33 mouse cellular contexts compared by ENCODE assay signal in genomic region chr1:69461191-69461590, GRCm38 (mm10).
DNase-seq lines count a peak whose midpoint lies in the region; ATAC-seq and TF ChIP-seq lines count a peak whose summit lies in the region.
"Had no signal": no experiment of that assay in that cellular context is flagged by ENCODE, and none has a peak within 500 bp of the region (broad histone marks: within the 10 kb centered on the region; RNA-seq: fewer than 3 reads in every experiment).

No protein-coding gene starts in this region.

- no peaks in the 10 kb centered on the region for H3K79me2 ChIP-seq in C2C12 (ENCODE audit: control insufficient read depth, insufficient read depth)
- H3K79me2 ChIP-seq in myocyte (ENCODE audit: control insufficient read depth, insufficient read depth): no peaks in the 10 kb centered on the region

- peak; percentile 76 for DNase-seq in Patski (ENCODE audit: low read depth, low spot score)
- no peak for DNase-seq in left cerebral cortex, postnatal 25 days (ENCODE audit: low spot score in 2 of 2)
- no peak for DNase-seq in ovary, adult 18-20 months (ENCODE audit: low spot score)
- DNase-seq: adrenal gland, postnatal 14 days; cerebellum, adult 18-20 months; cerebellum, postnatal 10 days; gastrocnemius, adult 2 months; gastrocnemius, postnatal 36 days; heart, adult 2 months; heart, postnatal 14 days; kidney, adult 8-10 months; kidney, postnatal 10 days; layer of hippocampus, postnatal 36 days; right cerebral cortex, postnatal 4 days; thymus, adult 2 months; thymus, postnatal 36 days had no signal

- no peaks in the 10 kb centered on the region for H3K36me3 ChIP-seq in C2C12 (ENCODE audit: control insufficient read depth, insufficient read depth)
- H3K36me3 ChIP-seq in myocyte (ENCODE audit: control insufficient read depth, insufficient read depth): no peaks in the 10 kb centered on the region
- no peaks in the 10 kb centered on the region for H3K36me3 ChIP-seq in forebrain, embryonic 13.5 days (ENCODE audit: poor library complexity, severe bottlenecking)
- H3K36me3 ChIP-seq: embryonic facial prominence, embryonic 15.5 days; forebrain, embryonic 15.5 days; heart, embryonic 13.5 days; hindbrain, embryonic 10.5 days; limb, embryonic 12.5 days; lung, embryonic 15.5 days; midbrain, embryonic 10.5 days; midbrain, embryonic 15.5 days had no signal

- peak; percentile 63 for ATAC-seq in CD4-positive, CD25-positive, alpha-beta regulatory T cell, adult 4 months
- ATAC-seq in Patski: peak; percentile 98
- no peak for ATAC-seq in forebrain, embryonic 13.5 days
- ATAC-seq: activated CD4-positive, CD25-positive, alpha-beta regulatory T cell, adult 4 months; forebrain, embryonic 15.5 days; hindbrain, embryonic 16.5 days; intestine, embryonic 16.5 days; midbrain, embryonic 15.5 days had no signal

- H3ac ChIP-seq in C2C12 (ENCODE audit: control insufficient read depth, insufficient read length, low read depth) (no peak overlapping the region), myocyte (ENCODE audit: control insufficient read depth, insufficient read length) (no peak overlapping the region)

- no peak overlapping the region for H3K4me3 ChIP-seq in C2C12 (ENCODE audit: insufficient read depth, poor library complexity, severe bottlenecking)
- no peak overlapping the region for H3K4me3 ChIP-seq in myocyte
- H3K4me3 ChIP-seq in forebrain, embryonic 13.5 days: no peak overlapping the region
- H3K4me3 ChIP-seq: embryonic facial prominence, embryonic 15.5 days; forebrain, embryonic 15.5 days; gastrocnemius, adult 2 months; heart, adult 2 months; heart, embryonic 13.5 days; hindbrain, embryonic 10.5 days; limb, embryonic 12.5 days; lung, embryonic 15.5 days; midbrain, embryonic 10.5 days; midbrain, embryonic 15.5 days had no signal

- peak overlapping the region; percentile 0 for H3K4me2 ChIP-seq in myocyte (ENCODE audit: low read depth)
- H3K4me2 ChIP-seq in forebrain, embryonic 13.5 days: no peak overlapping the region
- H3K4me2 ChIP-seq: embryonic facial prominence, embryonic 15.5 days; forebrain, embryonic 15.5 days; heart, embryonic 13.5 days; limb, embryonic 12.5 days; liver, embryonic 11.5 days; lung, embryonic 15.5 days; midbrain, embryonic 15.5 days had no signal

- no peak overlapping the region for H3K9ac ChIP-seq in forebrain, embryonic 13.5 days
- H3K9ac ChIP-seq: embryonic facial prominence, embryonic 15.5 days; forebrain, embryonic 15.5 days; heart, embryonic 13.5 days; limb, embryonic 12.5 days; lung, embryonic 15.5 days; midbrain, embryonic 15.5 days had no signal

- POLR2A ChIA-PET in Patski (lab: Charles Lee): no interaction called here

- CTCF ChIA-PET in Patski (lab: Charles Lee): no interaction called here

- H3K79me3 ChIP-seq in C2C12 (ENCODE audit: low read depth): no peaks in the 10 kb centered on the region

- intact Hi-C loops in left cerebral cortex, postnatal 25 days (cut with DNase I): no loop called here

- H3K9me3 ChIP-seq in forebrain, embryonic 13.5 days (replicated peaks): no peaks in the 10 kb centered on the region
- H3K9me3 ChIP-seq: embryonic facial prominence, embryonic 15.5 days; forebrain, embryonic 15.5 days; heart, embryonic 13.5 days; hindbrain, embryonic 10.5 days; limb, embryonic 12.5 days; lung, embryonic 15.5 days; midbrain, embryonic 10.5 days; midbrain, embryonic 15.5 days had no signal

- WGBS in forebrain, embryonic 13.5 days: 76% methylated on average over 3 of the region's 3 CpGs

- no peak for TF ChIP-seq POLR2A in myocyte (IDR thresholded peaks at IDR 0.05; ENCODE audit: insufficient read length, low read depth)

- no peaks in the 10 kb centered on the region for H3K27me3 ChIP-seq in C2C12 (ENCODE audit: control insufficient read depth, insufficient read depth, insufficient read length)
- H3K27me3 ChIP-seq in Patski: no peaks in the 10 kb centered on the region
- no peaks in the 10 kb centered on the region for H3K27me3 ChIP-seq in myocyte (ENCODE audit: control insufficient read depth, insufficient read depth, insufficient read length)
- H3K27me3 ChIP-seq in forebrain, embryonic 13.5 days: no peaks in the 10 kb centered on the region
- H3K27me3 ChIP-seq: CH12.LX; embryonic facial prominence, embryonic 15.5 days; forebrain, embryonic 15.5 days; heart, embryonic 13.5 days; limb, embryonic 12.5 days; lung, embryonic 15.5 days; midbrain, embryonic 15.5 days had no signal

- no peak overlapping the region for H3K27ac ChIP-seq in forebrain, embryonic 13.5 days
- H3K27ac ChIP-seq: embryonic facial prominence, embryonic 15.5 days; forebrain, embryonic 15.5 days; gastrocnemius, adult 2 months; heart, adult 2 months; heart, embryonic 13.5 days; hindbrain, embryonic 10.5 days; limb, embryonic 12.5 days; lung, embryonic 15.5 days; midbrain, embryonic 10.5 days; midbrain, embryonic 15.5 days had no signal

- in situ Hi-C loops in Patski (cut with MboI; ENCODE audit: low pct_unique_long_range_greater_than_20kb): no loop called here

- H3K4me1 ChIP-seq in forebrain, embryonic 13.5 days: no peaks in the 10 kb centered on the region
- H3K4me1 ChIP-seq: embryonic facial prominence, embryonic 15.5 days; forebrain, embryonic 15.5 days; hindbrain, embryonic 10.5 days; lung, embryonic 15.5 days; midbrain, embryonic 10.5 days; midbrain, embryonic 15.5 days had no signal

- no peak for TF ChIP-seq CTCF in C2C12 (IDR thresholded peaks at IDR 0.05; ENCODE audit: control insufficient read depth, insufficient read depth, insufficient read length)
- no peak for TF ChIP-seq CTCF in Patski (IDR thresholded peaks at IDR 0.05)

TF ChIP-seq in C2C12, 6 proteins besides CTCF, POLR2A, EP300 and RAD21:
- TF ChIP-seq USF1 (IDR thresholded peaks at IDR 0.05; ENCODE audit: low read depth) (no peak), CEBPB (IDR thresholded peaks at IDR 0.05; ENCODE audit: low read depth) (no peak), MYOG (IDR thresholded peaks at IDR 0.05; ENCODE audit: control insufficient read depth, extremely low read depth, insufficient read length) (no peak), MAX (IDR thresholded peaks at IDR 0.05) (no peak), MYOD1 (IDR thresholded peaks at IDR 0.05; ENCODE audit: control insufficient read depth, insufficient read length, low read depth) (peak; percentile 34), FOSL1 (IDR thresholded peaks at IDR 0.05; ENCODE audit: insufficient read depth, low read length, poor library complexity, severe bottlenecking) (peak; percentile 75)

TF ChIP-seq in myocyte, 11 proteins besides CTCF, POLR2A, EP300 and RAD21:
- TF ChIP-seq E2F4 (IDR thresholded peaks at IDR 0.05; ENCODE audit: insufficient read depth): no peak
- TF ChIP-seq CEBPB (IDR thresholded peaks at IDR 0.05; ENCODE audit: insufficient read depth, poor library complexity, severe bottlenecking): no peak
- TF ChIP-seq SRF (IDR thresholded peaks at IDR 0.05; ENCODE audit: control insufficient read depth, insufficient read length, low read depth): no peak
- no peak for TF ChIP-seq MYOG (IDR thresholded peaks at IDR 0.05; ENCODE audit: control insufficient read depth in 1 of 3, insufficient read depth in 1 of 3, insufficient read length in 2 of 3, low read depth in 2 of 3)
- TF ChIP-seq TCF12 (IDR thresholded peaks at IDR 0.05; ENCODE audit: insufficient read depth, poor library complexity, severe bottlenecking): no peak
